Mouse (Mus musculus): ENCODE measurements around the gene Ppp1r9b.
"Not testable (repeated sequence)": the region's sequence is repeated elsewhere in the genome, so short reads cannot be mapped to it uniquely, and the experiment has no call there.

Gene Ppp1r9b

DNA sequence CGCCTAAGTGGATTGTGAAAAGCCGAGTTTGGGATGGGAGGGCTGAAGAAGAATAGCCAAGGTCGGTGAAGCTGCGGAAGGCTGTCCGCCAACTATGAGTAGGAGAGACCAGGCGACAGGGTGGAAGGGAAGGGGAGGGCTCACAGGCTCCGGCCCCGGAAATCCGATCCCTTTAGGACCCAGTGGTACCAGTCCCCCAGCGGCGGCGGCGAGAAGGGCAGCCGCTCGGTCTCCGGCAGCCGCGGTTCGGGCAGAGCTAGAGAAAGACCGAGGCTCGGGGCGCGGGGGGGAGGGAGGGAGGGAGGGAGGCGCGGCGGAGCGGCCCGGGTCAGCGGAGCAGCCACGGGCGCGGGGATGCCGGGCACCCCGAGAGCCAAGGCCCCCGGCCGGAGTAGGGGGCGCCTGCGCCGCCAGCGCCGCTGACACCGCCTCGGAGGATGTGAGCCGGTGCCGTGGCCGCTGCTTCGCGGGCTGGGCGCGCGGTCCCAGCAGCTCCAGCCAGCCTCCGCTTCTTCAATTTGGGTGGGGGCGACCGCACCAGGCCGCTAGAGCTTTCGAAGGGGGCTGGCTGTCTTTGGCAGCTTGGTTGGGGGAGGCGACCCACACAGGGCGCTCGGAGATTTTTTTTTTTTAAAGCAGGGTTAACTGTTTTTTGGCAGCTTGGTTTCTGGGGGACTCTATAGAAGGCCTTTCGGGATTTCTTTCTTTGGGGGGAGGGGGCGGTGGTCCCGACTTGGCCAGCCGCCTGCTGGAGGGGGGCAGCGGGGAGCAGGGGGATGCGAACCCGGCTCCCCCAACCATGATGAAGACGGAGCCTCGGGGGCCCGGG lies at the start of gene Ppp1r9b:
Gene Ppp1r9b (plus strand): TSS at position 287 of the 829 bp plus-strand sequence.
- in situ Hi-C loops (cut with MboI, MseI), result no loop called here

GRCm38 (mm10) chr11:94941121-94941520 lies 49.7 kb upstream of the Ppp1r9b start:
- in situ Hi-C loops (cut with MboI, MseI), result no loop called here

DNA sequence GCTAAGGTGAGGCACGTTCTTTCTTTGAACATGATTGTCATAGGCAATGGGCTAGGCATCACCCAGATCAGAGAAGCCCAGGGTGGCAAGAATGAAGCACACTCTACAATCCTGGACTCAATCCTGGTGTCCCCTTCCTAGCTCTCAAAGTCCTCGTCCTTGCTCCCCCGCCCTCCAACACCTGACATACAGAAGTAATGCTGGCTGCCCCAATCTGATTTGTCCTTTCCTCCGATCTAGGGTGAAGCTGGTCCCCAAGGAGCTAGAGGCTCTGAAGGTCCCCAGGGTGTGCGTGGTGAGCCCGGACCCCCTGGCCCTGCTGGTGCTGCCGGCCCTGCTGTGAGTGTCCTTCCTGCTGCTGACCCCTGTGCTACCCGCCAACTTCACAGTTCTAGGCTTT lies 49.1 kb upstream of the Ppp1r9b start:
- in situ Hi-C loops (cut with MboI, MseI), result no loop called here

GRCm38 (mm10) chr11:94942282-94943023 lies 48.4 kb upstream of the Ppp1r9b start:
- in situ Hi-C loops (cut with MboI, MseI), result no loop called here

DNA sequence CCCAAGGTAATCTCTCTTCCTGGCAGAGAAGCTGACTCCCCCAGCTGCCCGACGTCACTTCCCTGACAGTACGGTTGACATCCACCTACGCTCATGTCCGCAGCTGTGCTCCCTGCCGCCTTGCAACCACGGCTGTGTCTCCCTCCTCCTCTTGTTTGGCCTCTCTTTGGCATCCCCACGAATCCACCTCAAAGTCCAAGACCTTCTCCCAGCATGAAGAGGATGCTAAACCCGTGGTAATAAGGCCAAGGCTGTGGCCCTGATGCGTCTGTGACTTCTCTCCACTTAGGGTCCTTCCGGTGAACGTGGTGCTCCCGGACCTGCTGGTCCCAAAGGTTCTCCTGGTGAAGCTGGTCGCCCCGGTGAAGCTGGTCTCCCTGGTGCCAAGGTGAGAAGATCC lies 47.8 kb upstream of the Ppp1r9b start:
- in situ Hi-C loops (cut with MboI, MseI), result no loop called here

- in situ Hi-C loops (cut with MboI, MseI), result no loop called here
Observed at GRCm38 (mm10) chr11:94944295-94944694, 46.5 kb upstream of the Ppp1r9b start.

- in situ Hi-C loops (cut with MboI, MseI), result no loop called here
Observed at GRCm38 (mm10) chr11:94945236-94945635, 45.6 kb upstream of the Ppp1r9b start.

DNA sequence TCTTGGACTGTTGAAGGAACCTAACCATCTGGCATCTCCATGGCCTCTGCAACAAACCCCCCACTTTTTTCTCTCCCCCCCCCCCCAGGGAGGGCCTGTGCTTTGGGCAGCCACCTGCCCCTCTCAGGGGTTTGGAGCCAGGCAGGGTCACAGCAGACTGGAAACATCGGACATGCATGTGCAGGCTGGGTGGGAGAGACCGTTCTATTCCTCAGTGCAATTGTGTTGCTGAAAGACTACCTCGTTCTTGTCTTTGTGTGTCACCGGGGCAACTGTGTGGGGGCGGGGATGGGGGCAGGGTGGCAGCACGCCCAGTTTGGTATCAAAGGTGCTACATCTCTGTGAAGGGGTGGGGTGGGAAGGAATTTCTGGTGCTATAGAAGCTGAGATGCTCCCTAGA lies 38.7 kb upstream of the Ppp1r9b start:
- in situ Hi-C loops (cut with MboI, MseI), result no loop called here

- in situ Hi-C loops (cut with MboI, MseI), result no loop called here
Observed at GRCm38 (mm10) chr11:94955103-94955502, 35.7 kb upstream of the Ppp1r9b start.

DNA sequence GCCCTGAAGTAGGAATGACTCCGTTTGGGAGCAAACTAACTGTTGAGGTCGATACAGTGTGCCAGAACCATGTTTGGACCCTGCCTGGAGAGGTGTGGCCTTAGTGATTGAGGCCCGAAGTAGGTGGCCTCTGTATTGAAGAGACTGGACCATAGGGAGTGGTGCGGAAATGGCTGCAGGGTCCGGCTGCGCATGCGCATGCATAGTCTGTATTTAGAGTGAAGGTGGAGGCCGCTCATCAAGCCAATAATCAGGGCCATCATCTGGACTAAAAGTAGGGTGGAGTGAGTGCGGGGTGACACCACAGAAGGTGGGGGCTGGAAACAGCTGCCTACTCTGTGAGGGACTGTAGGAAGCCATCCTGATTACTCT lies 33.2 kb upstream of the Ppp1r9b start:
- in situ Hi-C loops (cut with MboI, MseI), result no loop called here

DNA sequence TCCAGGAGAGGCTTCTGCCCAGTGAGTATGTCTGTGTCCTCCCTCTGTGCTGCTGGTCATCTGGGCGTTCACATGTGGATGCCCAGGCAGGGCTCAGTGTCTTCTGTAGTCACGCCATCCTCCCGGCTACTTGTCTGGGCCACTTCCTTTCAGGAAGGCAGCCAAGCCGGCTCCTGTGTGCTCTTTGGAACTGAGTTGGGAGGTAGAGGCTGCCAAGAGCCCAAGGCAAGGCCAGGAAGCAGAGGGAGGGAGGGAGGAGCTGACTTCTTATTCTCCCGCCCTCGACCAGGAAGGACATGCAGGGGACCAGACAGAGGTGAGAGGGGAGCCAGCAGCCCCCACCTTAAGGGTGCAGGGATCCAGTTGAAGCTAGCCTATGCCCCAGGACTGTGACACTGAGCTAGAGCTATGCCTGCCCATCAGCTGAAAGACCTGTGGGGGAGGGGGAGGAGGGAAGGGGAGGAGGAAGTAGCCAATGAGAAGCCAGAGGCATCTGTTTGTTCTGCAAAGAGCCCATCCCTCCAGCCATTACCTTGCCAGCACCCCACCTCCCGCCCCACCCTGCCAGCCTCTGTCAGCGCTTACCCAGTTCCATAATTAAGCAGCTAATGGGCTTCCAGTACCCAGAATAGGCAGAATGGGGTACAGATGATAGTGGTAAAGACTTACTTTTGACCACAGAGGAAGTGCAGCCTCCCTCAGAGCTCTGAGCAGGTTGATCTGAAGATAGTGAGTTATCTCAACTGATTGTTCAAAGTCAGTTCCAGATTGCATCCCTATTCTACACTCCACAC lies 32.6 kb upstream of the Ppp1r9b start:
- in situ Hi-C loops (cut with MboI, MseI), result no loop called here

DNA sequence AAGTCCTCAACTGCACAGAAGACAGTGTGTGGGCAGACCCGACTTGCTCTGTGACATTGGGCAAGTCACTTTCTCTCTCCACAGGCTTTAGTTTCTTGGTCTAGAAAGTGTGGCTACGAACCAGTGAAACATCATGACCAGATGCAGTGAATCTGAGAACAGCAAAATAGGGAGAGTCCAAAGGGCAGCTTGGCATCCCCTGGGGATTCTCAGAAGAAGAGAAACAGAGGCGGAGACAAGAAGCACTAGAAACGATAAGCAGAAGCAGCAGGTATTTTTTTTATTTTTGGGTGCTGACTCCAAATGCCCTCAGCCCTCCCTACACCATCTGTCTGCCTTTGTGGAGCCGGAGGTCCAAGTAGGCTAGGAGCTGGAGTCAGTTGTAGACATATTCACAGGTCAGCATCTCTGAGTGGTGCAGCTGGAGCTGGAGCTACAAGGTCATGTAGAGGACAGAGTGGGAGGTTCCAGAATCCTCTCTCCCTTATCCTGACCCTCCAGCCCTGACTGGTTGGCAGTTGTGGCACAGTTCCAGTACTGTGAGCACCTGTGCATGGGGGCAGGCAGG lies 28.2 kb upstream of the Ppp1r9b start:
- in situ Hi-C loops (cut with MboI, MseI), result no loop called here

DNA sequence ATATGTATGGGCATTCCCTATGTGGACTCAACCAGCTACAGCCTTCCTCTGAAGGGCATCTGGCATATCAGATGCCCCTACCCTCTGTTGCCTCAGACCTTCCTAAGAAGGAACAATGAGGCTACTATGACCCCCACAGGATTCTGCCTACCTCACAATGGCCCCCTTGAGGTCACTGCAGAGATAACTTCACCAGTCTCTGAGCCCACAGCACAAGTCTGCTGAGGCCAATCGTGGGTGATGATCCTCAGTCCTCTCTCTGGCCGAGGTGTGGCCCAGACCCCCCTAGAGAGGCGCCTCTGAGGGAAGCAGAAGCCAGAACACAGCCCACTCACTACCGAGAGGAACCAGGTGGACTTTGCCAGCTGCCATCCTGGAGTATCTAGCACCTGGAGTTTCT lies 23.4 kb upstream of the Ppp1r9b start, which contains the start of gene Hils1:
Gene Hils1 (plus strand): TSS at position 175 of the 400 bp plus-strand sequence.
- in situ Hi-C loops (cut with MboI, MseI), result no loop called here

GRCm38 (mm10) chr11:94968187-94968586 lies 22.6 kb upstream of the Ppp1r9b start:
- in situ Hi-C loops (cut with MboI, MseI), result no loop called here

DNA sequence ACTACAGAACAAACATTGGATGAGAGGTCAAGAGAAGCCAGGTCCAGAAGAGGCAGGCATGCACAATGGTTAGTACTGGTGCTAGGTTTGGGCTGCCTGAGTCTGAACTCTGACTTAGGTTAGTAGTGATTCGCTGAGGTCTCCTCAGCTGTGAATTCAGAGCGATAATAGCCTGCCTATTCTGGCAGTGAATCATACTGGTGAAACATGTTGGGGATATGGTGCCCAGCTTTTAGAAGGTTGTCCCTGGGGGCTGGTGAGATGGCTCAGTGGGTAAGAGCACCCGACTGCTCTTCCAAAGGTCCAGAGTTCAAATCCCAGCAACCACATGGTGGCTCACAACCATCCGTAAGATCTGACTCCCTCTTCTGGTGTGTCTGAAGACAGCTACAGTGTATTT lies 21.1 kb upstream of the Ppp1r9b start:
- in situ Hi-C loops (cut with MboI, MseI), result not testable (repeated sequence)

DNA sequence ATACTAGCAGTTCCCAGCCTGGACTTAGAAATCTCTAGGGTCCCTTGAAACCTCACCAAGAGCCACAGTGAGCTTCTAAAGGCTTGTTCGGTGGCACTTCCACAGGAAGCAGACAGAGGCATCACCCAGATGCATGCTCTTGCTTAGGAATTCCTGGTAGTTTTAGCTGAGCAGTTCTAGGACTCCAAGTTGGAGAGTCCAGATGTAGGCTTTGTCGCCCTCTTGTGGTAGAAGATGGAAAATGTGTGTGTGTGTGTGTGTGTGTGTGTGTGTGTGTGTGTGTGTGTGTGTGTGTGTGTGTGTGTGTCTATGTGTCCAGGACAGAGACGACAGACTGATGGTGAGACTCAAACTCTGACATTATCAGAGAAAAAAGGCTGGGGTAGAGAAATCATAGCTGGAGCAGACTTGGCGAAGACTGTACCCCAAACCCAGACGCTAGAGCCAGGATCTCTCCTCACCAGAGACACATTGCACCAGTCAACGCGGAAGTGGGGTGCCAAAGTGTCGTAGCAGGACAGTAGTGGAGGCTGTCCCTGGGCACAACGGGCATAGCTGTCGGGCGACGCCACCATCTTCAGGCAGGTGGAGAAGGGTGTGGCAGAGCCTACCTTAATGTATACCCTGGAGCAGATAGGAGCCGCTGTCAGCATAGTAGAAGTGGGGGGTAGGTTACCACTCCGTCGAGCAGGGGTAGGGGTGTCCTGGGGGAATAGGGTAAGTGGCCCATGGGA lies 20.5 kb upstream of the Ppp1r9b start:
- in situ Hi-C loops (cut with MboI, MseI), result no loop called here

- in situ Hi-C loops (cut with MboI, MseI), result no loop called here
Observed at GRCm38 (mm10) chr11:94971895-94972615, 18.8 kb upstream of the Ppp1r9b start.

GRCm38 (mm10) chr11:94972887-94973286 lies 17.9 kb upstream of the Ppp1r9b start:
- in situ Hi-C loops (cut with MboI, MseI), result no loop called here

GRCm38 (mm10) chr11:94973313-94973712 lies 17.5 kb upstream of the Ppp1r9b start:
- in situ Hi-C loops (cut with MboI, MseI), result no loop called here

GRCm38 (mm10) chr11:94974951-94975350 lies 15.9 kb upstream of the Ppp1r9b start:
- in situ Hi-C loops (cut with MboI, MseI), result no loop called here
